Mouse (Mus musculus) embryonic facial prominence, embryonic 11.5 days (tissue): ENCODE data around the gene Camta1. TPM values are rescaled to one million over a fixed set of nuclear protein-coding genes. Genes with fewer than 3 reads are reported as not detected.
"Not testable (repeated sequence)": the region's sequence is repeated elsewhere in the genome, so short reads cannot be mapped to it uniquely, and the experiment has no call there.

Experiments
- ATAC-seq: fragments of 200-750 bp; cut with Nextera tagmentation; replicated peaks from 2 replicates; pipeline ENCODE4 v1.8.0; 2017; ENCODE audit warnings: low read depth; ENCODE audit not compliant: insufficient number of reproducible peaks, low FRiP score, low TSS enrichment
- DNase-seq: peaks from one replicate; pipeline ENCODE4 v3.0.0-alpha.2; 2015; ENCODE audit warnings: low spot score
- H3K27ac ChIP-seq: fragments of 300-500 bp; sonication (generic); replicated peaks from 2 replicates; pipeline ENCODE4 v1.5.1; 2014; ENCODE audit warnings: mild to moderate bottlenecking, low read depth, low read length, control low read depth
- H3K27me3 ChIP-seq: fragments of 300-500 bp; sonication (generic); 2 replicates; pipeline ENCODE4 v1.6.1; 2014; ENCODE audit warnings: mild to moderate bottlenecking, low read length, moderate library complexity, mixed read lengths; ENCODE audit not compliant: control insufficient read depth, insufficient read depth
- H3K36me3 ChIP-seq: fragments of 300-500 bp; sonication (generic); replicated peaks from 2 replicates; pipeline ENCODE4 v1.6.1; 2014; ENCODE audit warnings: low read depth, mild to moderate bottlenecking, low read length, moderate library complexity, mixed read lengths; ENCODE audit not compliant: control insufficient read depth, insufficient read depth
- H3K4me1 ChIP-seq: fragments of 300-500 bp; sonication (generic); 2 replicates; pipeline ENCODE4 v1.6.1; 2014; ENCODE audit warnings: low read length, mixed read lengths; ENCODE audit not compliant: control insufficient read depth, insufficient read depth
- H3K4me2 ChIP-seq: fragments of 300-500 bp; sonication (generic); 2 replicates; pipeline ENCODE4 v1.6.1; 2014; ENCODE audit warnings: low read depth, mild to moderate bottlenecking, control low read depth, low read length, moderate library complexity
- H3K4me3 ChIP-seq: fragments of 300-500 bp; sonication (generic); 2 replicates; pipeline ENCODE4 v1.5.1; 2014; ENCODE audit warnings: low read depth, low read length, control low read depth
- H3K9ac ChIP-seq: fragments of 300-500 bp; sonication (generic); replicated peaks from 2 replicates; pipeline ENCODE4 v1.6.1; 2014; ENCODE audit warnings: mild to moderate bottlenecking, control low read depth, low read length
- H3K9me3 ChIP-seq: fragments of 300-500 bp; sonication (generic); replicated peaks from 2 replicates; pipeline ENCODE4 v1.6.1; 2016; ENCODE audit warnings: mild to moderate bottlenecking, low read length, inconsistent platforms, mixed read lengths; ENCODE audit not compliant: control insufficient read depth
- WGBS: fragments of 180-500 bp; shearing (Covaris S2); extraction: QIAGEN DNeasy Blood & Tissue Kit; methylation state at CpG from one replicate; pipeline ENCODE4 v1.1.7; 2014; 5-methylcytosine and 5-hydroxymethylcytosine counted together
- polyA plus RNA-seq: library from polyadenylated mRNA; unstranded; fragments of >200 nt; fragmentation: Nextera tagmentation; extraction: Ambion mirVana; gene quantifications from 2 replicates; pipeline ENCODE4 v1.2.1, GENCODE M21; 2014

Gene Camta1
- polyA plus RNA-seq, 1 experiment from 2014 or later, result 130 TPM

- DNase-seq (no peak), ATAC-seq (no peak)
- 91% methylated on average over 11 of the region's 11 CpGs for WGBS
- Histone ChIP-seq H3K4me1 (no peaks in the 10 kb centered on the region), H3K36me3 (no peaks in the 10 kb centered on the region), H3K9ac (no peak overlapping the region), H3K4me3 (no peak overlapping the region), H3K27ac (no peak overlapping the region), H3K27me3 (no peaks in the 10 kb centered on the region), H3K9me3 (no peaks in the 10 kb centered on the region), H3K4me2 (no peak overlapping the region)
Observed at GRCm38 (mm10) chr4:151037800-151038199, 823.9 kb downstream of the Camta1 start.

- Histone ChIP-seq H3K4me2 (no peak overlapping the region), H3K9me3 (no peaks in the 10 kb centered on the region), H3K27me3 (no peaks in the 10 kb centered on the region), H3K27ac (no peak overlapping the region), H3K4me1 (no peaks in the 10 kb centered on the region), H3K9ac (no peak overlapping the region), H3K36me3 (no peaks in the 10 kb centered on the region), H3K4me3 (no peak overlapping the region)
- DNase-seq (no peak), ATAC-seq (no peak)
- WGBS, result 87% methylated on average over 7 of the region's 7 CpGs
Observed at GRCm38 (mm10) chr4:151036521-151036920, 825.2 kb downstream of the Camta1 start.

GRCm38 (mm10) chr4:151027001-151027400 is 834.7 kb downstream of the Camta1 start:
- Histone ChIP-seq H3K9ac (no peak overlapping the region), H3K9me3 (no peaks in the 10 kb centered on the region), H3K4me3 (no peak overlapping the region), H3K4me1 (no peaks in the 10 kb centered on the region), H3K36me3 (no peaks in the 10 kb centered on the region), H3K4me2 (no peak overlapping the region), H3K27me3 (no peaks in the 10 kb centered on the region), H3K27ac (no peak overlapping the region)
- DNase-seq, result peak; percentile 78
- 52% methylated on average over 6 of the region's 6 CpGs for WGBS
- ATAC-seq, result no peak; the same call in 1 of the 2 replicates

GRCm38 (mm10) chr4:151024152-151024551 is 837.5 kb downstream of the Camta1 start:
- no peaks in the 10 kb centered on the region for H3K27me3 ChIP-seq
- H3K4me1 ChIP-seq, result no peaks in the 10 kb centered on the region
- H3K9ac ChIP-seq, result no peak overlapping the region
- WGBS, result 89% methylated on average over 9 of the region's 9 CpGs
- DNase-seq, result no peak
- no peak overlapping the region for H3K4me3 ChIP-seq
- no peak overlapping the region for H3K27ac ChIP-seq
- no peak for ATAC-seq
- no peak overlapping the region for H3K4me2 ChIP-seq
- no peaks in the 10 kb centered on the region for H3K36me3 ChIP-seq
- no peaks in the 10 kb centered on the region for H3K9me3 ChIP-seq

GRCm38 (mm10) chr4:151017356-151017755 is 844.3 kb downstream of the Camta1 start:
- not testable (repeated sequence) for H3K27me3 ChIP-seq, H3K9me3 ChIP-seq, DNase-seq, H3K9ac ChIP-seq, ATAC-seq, H3K4me2 ChIP-seq, H3K4me1 ChIP-seq, H3K36me3 ChIP-seq, H3K4me3 ChIP-seq, H3K27ac ChIP-seq
- WGBS, result 97% methylated on average over 1 of the region's 1 CpGs

GRCm38 (mm10) chr4:151015946-151016345 is 845.7 kb downstream of the Camta1 start:
- Histone ChIP-seq H3K27me3 (no peaks in the 10 kb centered on the region), H3K4me2 (no peak overlapping the region), H3K4me1 (no peaks in the 10 kb centered on the region), H3K9me3 (no peaks in the 10 kb centered on the region), H3K36me3 (no peaks in the 10 kb centered on the region), H3K4me3 (no peak overlapping the region), H3K27ac (no peak overlapping the region), H3K9ac (no peak overlapping the region)
- 42% methylated on average over 10 of the region's 10 CpGs for WGBS
- ATAC-seq, result no peak
- DNase-seq, result peak; percentile 46

GRCm38 (mm10) chr4:151010316-151010715 is 851.4 kb downstream of the Camta1 start:
- DNase-seq, result no peak
- Histone ChIP-seq H3K4me3 (no peak overlapping the region), H3K9ac (no peak overlapping the region), H3K4me1 (no peaks in the 10 kb centered on the region), H3K27me3 (no peaks in the 10 kb centered on the region), H3K36me3 (no peaks in the 10 kb centered on the region), H3K27ac (no peak overlapping the region), H3K9me3 (no peaks in the 10 kb centered on the region), H3K4me2 (no peak overlapping the region)
- ATAC-seq, result no peak
- 88% methylated on average over 7 of the region's 7 CpGs for WGBS

- WGBS, result 49% methylated on average over 6 of the region's 6 CpGs
- DNase-seq (peak; percentile 45), ATAC-seq (no peak)
- no peak overlapping the region for H3K4me3 ChIP-seq
- no peak overlapping the region for H3K9ac ChIP-seq
- H3K9me3 ChIP-seq, result no peaks in the 10 kb centered on the region
- no peaks in the 10 kb centered on the region for H3K27me3 ChIP-seq
- H3K4me2 ChIP-seq, result no peak overlapping the region
- H3K36me3 ChIP-seq, result no peaks in the 10 kb centered on the region
- no peak overlapping the region for H3K27ac ChIP-seq
- H3K4me1 ChIP-seq, result no peaks in the 10 kb centered on the region
Observed at GRCm38 (mm10) chr4:151006945-151007344, 854.7 kb downstream of the Camta1 start.
